8 mouse cellular contexts compared by ENCODE assay signal in the genomic region with DNA sequence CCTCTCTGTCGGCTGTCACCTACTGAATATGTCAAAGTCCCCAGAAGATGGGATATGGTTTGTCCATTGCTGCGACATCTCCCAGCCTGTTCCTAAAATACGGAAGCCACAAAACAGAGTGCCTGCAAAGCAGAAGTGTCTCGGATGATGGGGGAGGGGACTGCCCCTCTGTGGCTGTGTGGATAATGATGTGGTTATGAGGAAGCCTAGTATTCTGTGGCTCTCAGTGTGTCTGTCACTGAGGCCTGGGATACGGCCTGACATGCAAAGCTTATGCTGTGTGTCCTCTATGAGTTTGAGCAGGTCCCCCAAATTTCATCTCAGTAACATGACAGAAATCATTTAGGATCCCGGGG. TPM values are rescaled to one million over a fixed set of nuclear protein-coding genes. Genes with fewer than 3 reads are reported as not detected.
DNase-seq lines count a peak whose midpoint lies in the region.
"Had no signal": no experiment of that assay in that cellular context is flagged by ENCODE, and none has a peak within 500 bp of the region (broad histone marks: within the 10 kb centered on the region; RNA-seq: fewer than 3 reads in every experiment).

No protein-coding gene starts in this region.

- H3K4me1 ChIP-seq in megakaryocyte, embryonic 14.5 days = peaks cover 13% of the 10 kb centered on the region

- peaks cover 18% of the 10 kb centered on the region for H3K9me3 ChIP-seq in megakaryocyte, embryonic 14.5 days

- H3K4me3 ChIP-seq in megakaryocyte, embryonic 14.5 days (replicated peaks) = peak overlapping the region; percentile 42
- H3K4me3 ChIP-seq: myocyte had no signal

- peaks cover 3% of the 10 kb centered on the region for H3K27me3 ChIP-seq in megakaryocyte, embryonic 14.5 days (replicated peaks)

- peak; percentile 29 to 38 for DNase-seq in spleen, postnatal 36 days (ENCODE audit: low spot score in 2 of 2)
- no peak for DNase-seq in spleen, postnatal 14 days (ENCODE audit: low spot score in 2 of 2)
- DNase-seq in frontal cortex, postnatal 10 days (ENCODE audit: low spot score in 2 of 2) = peak; percentile 32 to 51
- no peak for DNase-seq in thymus, postnatal 14 days
- DNase-seq in heart, adult 8-10 months (ENCODE audit: low spot score) = no peak
- no peak for DNase-seq in thymus, postnatal 25 days

- peaks cover 6% of the 10 kb centered on the region for H3K36me3 ChIP-seq in megakaryocyte, embryonic 14.5 days (replicated peaks; ENCODE audit: low read length)

RNA-seq across cellular contexts. Expression of a gene that starts 35.2 kb away (rescaled TPM):
- polyA plus RNA-seq in megakaryocyte, embryonic 14.5 days (2012; ENCODE audit: insufficient read depth, low replicate concordance) = 3.5 and 5.8 TPM in 2 replicates
- total RNA-seq in heart, adult 8-10 months (2022) = 10 to 100 TPM; 29.3 to 37.5 (median 33.3) TPM

Comparison
In these comparisons a context has a peak if more than half of its experiments do, and no peak if none do; other contexts are left out.
1. DNase-seq: peak in spleen, postnatal 36 days (2 of 2) and frontal cortex, postnatal 10 days (2 of 2); none in spleen, postnatal 14 days (0 of 2), thymus, postnatal 14 days (single experiment), heart, adult 8-10 months (single experiment) and thymus, postnatal 25 days (single experiment).